Mouse (Mus musculus): Measurements from ENCODE around the gene Plppr5.

The Plppr5 gene

DNA sequence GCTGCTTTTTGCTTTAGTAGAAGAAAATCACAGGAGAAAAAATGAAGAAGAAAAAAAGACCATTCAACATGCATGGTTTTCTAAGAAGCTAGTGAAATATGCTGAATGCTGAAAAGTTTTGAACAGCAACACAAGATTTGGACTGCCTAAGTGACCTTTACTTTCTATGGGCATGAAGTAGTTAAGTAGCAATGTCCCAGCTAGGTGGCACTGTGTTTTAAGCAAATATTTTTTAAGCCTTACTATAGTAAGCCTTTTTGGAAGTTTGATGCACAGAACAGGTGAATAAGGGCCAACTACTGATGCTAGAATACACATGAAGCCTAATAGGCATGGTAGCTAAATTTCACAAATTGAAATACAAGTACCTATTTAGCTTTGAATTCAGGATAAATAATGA is 134.2 kb downstream of the Plppr5 start:
- DNase-seq, result no peak

DNA sequence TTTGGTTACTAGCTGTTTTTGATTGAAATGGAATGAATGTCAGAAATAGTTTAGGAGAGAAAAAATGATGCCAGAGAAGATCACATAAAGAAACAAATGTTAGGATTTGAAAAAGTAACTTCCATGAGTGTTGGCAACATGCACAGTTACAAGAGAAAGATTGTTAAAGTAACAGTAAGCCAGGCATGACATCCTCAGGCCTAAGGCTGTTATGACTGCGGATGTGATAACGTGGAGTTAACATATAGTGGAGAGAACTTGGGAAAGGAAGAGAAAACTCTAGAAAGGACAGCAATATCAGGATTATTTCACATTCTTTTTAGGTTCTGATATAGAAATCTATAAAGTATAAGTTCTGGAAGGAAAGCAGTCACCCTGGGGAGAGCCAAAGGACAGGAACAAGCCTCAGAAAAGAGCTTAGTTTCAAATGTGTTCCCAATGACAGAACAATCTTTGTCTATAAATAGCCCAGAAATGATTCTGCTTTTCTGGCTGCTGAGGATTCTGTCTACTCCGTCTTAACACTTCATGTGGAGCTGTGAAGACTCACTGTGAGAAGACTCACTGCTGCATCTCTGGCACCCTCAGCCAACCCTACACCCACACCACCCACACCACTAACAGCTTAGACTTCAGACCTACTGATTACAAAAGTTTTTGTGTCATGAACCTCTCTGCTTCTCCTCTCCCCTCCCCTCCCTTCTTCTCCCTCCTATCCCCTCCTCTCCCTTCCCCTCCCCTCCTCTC is 142.1 kb downstream of the Plppr5 start:
- DNase-seq, result no peak

DNA sequence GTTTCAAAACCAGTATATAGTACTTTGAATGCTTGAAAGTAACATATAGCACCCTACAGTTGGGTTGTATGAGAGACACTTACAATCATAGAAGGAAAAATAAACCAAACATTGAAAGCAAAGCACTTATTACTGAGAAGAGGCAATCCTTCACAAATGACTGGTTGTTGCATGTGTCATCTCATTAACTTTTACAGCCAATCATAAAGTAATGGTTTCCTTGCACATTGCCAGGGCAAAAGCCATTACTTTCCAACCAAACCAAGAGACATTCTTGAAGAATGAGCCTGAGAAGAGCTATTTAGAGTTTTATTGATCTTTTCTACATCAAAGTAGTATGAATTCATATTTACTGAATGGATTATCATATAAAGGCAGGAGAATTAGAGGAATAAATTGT is 148.8 kb downstream of the Plppr5 start:
- no peak for DNase-seq

DNA sequence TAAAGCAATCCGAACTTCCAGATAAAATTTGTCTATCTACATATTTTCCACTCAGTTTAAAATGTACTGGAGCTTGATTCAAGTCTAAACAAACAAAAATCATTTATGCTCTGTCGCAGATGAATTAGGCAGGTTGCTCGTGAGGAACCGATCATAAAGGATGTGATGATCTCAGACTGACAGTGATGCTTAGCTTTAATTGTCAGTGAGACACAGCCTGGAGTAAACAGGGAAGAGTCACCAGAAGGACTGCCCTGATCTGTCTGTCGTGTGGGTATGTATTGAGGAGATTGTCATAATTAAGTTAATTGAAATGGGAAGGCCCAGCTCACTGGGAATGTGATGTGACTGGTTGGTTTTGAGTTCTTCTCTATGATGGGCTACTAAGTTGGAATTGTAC is 149.9 kb downstream of the Plppr5 start:
- DNase-seq, result no peak

DNA sequence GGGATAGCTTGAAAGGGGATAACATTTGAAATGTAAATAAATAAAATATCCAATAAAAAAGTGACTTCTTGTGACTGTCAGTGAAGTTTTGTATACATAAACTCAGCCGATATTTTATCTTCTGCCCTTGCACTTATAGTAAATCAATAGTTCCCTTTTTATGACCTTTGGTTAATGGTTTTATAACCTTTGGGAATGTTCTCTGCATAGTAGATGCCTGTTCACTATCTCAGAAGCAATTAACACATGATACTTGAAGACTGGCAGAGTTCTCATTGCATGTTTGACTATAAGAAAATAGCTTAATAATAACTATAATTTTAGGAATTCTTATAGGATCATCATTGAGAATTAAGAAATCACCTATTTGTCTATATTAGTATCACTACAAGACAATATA is 150.9 kb downstream of the Plppr5 start:
- no peak for DNase-seq

DNA sequence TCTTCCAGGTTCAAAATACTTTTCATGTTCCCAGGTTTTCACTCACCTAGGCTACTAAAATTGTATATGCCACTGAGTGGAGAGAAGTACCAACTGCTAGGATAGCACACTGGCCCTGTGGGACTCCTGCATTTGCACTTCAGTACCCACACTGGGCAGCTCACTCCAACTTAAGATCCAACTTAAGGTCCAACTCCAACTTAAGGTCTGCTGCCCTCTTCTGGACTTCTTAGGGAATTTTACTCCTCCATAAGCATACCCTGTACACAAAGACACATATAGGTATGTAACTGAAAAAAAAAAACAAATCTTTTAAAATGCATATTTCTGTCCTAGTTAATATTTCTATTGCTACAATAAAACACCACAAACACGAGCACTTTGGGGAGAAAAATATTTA is 153.5 kb downstream of the Plppr5 start:
- DNase-seq, result no peak

DNA sequence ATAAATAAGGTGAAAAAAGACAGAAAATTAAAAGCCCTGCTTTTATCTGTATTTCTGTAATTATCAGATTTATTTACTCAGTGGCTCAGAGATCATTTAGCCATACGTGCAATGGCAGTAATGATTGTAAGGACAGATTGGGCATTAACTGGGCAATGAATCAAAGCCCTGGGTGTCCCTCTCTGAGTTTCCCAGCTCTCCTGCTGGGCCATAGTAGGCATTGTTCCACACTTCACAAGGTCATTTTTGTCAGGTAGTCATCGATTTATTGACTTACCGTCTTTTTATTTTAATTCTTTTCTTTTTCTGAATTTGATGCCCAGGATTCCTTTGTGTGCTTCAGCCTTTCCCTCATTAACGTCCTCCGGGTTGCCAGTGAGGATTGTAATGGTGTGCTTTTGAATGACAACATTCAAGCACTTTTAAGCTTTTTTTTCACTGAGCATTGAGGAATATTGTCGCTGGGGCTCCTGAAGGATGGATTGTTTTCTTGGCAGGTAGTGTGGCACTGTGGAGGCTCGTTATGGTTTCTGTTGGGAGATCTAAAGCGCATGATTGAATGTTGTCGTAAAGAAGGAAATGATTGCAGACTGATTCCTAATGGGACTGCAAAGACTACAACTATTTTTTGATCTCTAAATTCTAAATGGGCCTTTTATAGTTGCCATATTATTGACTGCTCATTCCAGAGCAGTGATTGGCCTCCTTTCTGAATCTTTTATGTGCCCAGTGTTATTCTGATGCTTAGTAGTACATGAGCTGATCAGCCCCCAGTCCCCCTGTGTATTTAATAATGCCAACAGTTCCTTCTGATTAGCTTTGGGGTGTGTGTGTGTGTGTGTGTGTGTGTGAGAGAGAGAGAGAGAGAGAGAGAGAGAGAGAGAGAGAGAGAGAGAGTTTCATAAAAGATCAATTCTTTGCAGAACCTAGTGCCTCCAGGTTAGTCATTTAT is 154.8 kb downstream of the Plppr5 start:
- DNase-seq, result no peak

DNA sequence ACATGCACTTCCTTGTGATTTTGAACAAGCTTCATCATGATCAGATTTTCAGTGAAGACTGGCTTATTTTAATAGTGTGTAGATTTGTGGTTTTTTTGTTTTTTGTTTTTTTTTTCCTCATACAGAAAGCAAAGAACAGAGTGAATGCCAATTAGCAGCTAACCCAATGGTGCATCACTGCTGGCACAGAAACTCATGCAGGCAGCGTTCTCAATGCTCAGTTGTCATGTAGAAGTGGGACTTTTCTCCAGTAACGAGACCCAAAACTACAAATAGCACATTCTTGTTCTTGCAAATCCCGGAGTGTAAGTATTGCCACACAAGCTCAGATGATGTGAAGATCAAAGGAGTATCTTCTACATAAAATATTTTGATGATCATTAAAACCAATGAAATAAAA is 156.9 kb downstream of the Plppr5 start:
- DNase-seq, result no peak

DNA sequence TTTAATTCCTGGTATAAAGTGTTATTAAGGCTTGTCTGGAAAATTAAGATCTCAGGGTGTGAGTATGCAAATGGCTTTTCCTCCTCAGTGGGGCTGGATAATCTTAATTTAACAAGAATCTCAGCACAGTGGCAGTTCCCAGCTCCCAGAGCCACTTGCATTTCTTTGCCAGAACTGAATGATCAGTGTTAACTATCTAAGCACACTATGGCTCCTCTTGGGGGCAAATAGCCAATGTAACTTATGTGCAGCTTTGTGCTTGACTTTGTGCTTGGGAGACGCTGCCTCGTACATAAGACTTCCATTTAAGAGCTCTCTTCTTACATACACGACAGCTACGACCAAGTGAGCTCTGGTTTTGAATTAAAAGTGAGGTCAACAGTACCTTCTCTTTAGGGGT is 158.0 kb downstream of the Plppr5 start:
- no peak for DNase-seq
